Mouse (Mus musculus) erythroblast, embryonic 14.5 days (primary cell): ENCODE data around the gene Alkbh3.

Source experiments
- GATA1 ChIP-seq: IDR thresholded peaks from 2 replicates; pipeline ENCODE4 v1.6.1; 2012; ENCODE audit warnings: low read length, inconsistent platforms, mixed read lengths
- TAL1 ChIP-seq: IDR thresholded peaks from 3 replicates; pipeline ENCODE4 v1.6.1; 2012; ENCODE audit warnings: low read length, inconsistent platforms, mixed read lengths

- no peak for TF ChIP-seq GATA1
- no peak for TF ChIP-seq TAL1
Observed at GRCm38 (mm10) chr2:93955886-93956285, 54.7 kb downstream of the Alkbh3 start.
